Mouse (Mus musculus) bone marrow, adult 2 months (tissue): Measurements from ENCODE around the gene Mrln. TPM values are rescaled to one million over a fixed set of nuclear protein-coding genes. Genes with fewer than 3 reads are reported as not detected.
A peak's percentile ranks its signal among the peaks of the same experiment; 100 is the strongest.

Source experiments
- H3K27ac ChIP-seq: fragments of 200-500 bp; 2 replicates; pipeline ENCODE4 v1.5.1; 2012; ENCODE audit warnings: low read depth, mild to moderate bottlenecking, control low read depth, inconsistent platforms, low read length; ENCODE audit not compliant: control insufficient read depth, poor library complexity, insufficient read depth
- H3K4me1 ChIP-seq: fragments of 200-500 bp; 2 replicates; pipeline ENCODE4 v1.6.1; 2011; ENCODE audit warnings: low read length; ENCODE audit not compliant: control insufficient read depth, insufficient read depth
- H3K4me3 ChIP-seq: fragments of 200-500 bp; replicated peaks from 2 replicates; pipeline ENCODE3; 2011; ENCODE audit warnings: mild to moderate bottlenecking, low read depth, low read length, control low read depth; ENCODE audit not compliant: control insufficient read depth
- CTCF ChIP-seq: fragments of 200-500 bp; IDR thresholded peaks from 2 replicates; pipeline ENCODE4 v1.5.1; 2011; ENCODE audit warnings: low read length, control low read depth; ENCODE audit not compliant: control insufficient read depth, insufficient read depth
- POLR2A ChIP-seq: fragments of 200-500 bp; IDR thresholded peaks from 2 replicates; pipeline ENCODE4 v1.6.1; 2011; ENCODE audit warnings: low read depth, mild to moderate bottlenecking, control low read depth, low read length, borderline replicate concordance; ENCODE audit not compliant: control insufficient read depth
- WGBS: fragments of 180-500 bp; shearing (Covaris S2); methylation state at CpG from one replicate; pipeline ENCODE4 v1.1.7; 2018; 5-methylcytosine and 5-hydroxymethylcytosine counted together
- polyA plus RNA-seq: library from polyadenylated mRNA; stranded (reverse); fragments of >200 nt; gene quantifications from 2 replicates; pipeline ENCODE4 v1.2.4, GENCODE M21; 2011; ENCODE audit warnings: low replicate concordance; ENCODE audit not compliant: missing spikeins, insufficient read depth, insufficient read length

The Mrln gene
- polyA plus RNA-seq, 1 experiment = not detected

- TF ChIP-seq CTCF = peak; percentile 44; the same call in 1 of the 2 replicates
- no peak for TF ChIP-seq POLR2A
- Histone ChIP-seq H3K4me1 (no peaks in the 10 kb centered on the region; the same call in none of the 2 replicates), H3K4me3 (no peak overlapping the region), H3K27ac (no peak overlapping the region)
- WGBS = 58% methylated on average over 9 of the region's 9 CpGs
These were observed 18.3 kb upstream of the Mrln start for GRCm38 (mm10) chr10:70186136-70186535.

- H3K4me3 ChIP-seq = no peak overlapping the region
- WGBS = 58% methylated on average over 7 of the region's 7 CpGs
- TF ChIP-seq CTCF (no peak), POLR2A (no peak)
- H3K27ac ChIP-seq = no peak overlapping the region
- H3K4me1 ChIP-seq = no peaks in the 10 kb centered on the region; the same call in none of the 2 replicates
These were observed 17.9 kb upstream of the Mrln start for GRCm38 (mm10) chr10:70186586-70186985.

- Histone ChIP-seq H3K4me3 (no peak overlapping the region), H3K27ac (no peak overlapping the region), H3K4me1 (no peaks in the 10 kb centered on the region; the same call in 1 of the 2 replicates)
- 91% methylated on average over 13 of the region's 13 CpGs for WGBS
- TF ChIP-seq POLR2A (no peak), CTCF (no peak)
These were observed 14.6 kb upstream of the Mrln start for GRCm38 (mm10) chr10:70189864-70190263.

DNA sequence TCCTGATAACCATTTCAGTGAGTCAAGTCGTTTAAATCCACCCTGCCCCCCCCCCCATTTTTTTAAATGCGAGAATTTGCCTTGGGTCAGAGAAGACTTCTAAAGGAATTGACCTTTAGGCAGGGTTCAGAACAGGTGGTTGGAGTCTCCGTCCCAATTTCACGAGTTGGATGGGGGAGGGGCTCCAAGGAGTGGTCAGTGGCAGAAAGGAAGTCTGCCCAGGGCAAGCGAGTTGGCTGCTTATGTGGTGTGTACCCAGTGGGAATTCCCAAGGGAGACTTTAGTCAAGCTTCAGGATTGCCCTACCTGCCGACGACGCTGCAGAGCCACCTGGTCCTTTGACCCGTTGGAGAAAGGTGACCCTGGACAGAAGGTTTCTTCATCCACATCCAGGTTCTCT lies 10.2 kb upstream of the Mrln start:
- TF ChIP-seq POLR2A (no peak), CTCF (no peak)
- Histone ChIP-seq H3K4me3 (no peak overlapping the region), H3K27ac (no peak overlapping the region), H3K4me1 (peaks cover 2% of the 10 kb centered on the region; the same call in 1 of the 2 replicates)
- 84% methylated on average over 9 of the region's 9 CpGs for WGBS

GRCm38 (mm10) chr10:70195279-70195678 lies 9.2 kb upstream of the Mrln start:
- no peak overlapping the region for H3K4me3 ChIP-seq
- no peak overlapping the region for H3K27ac ChIP-seq
- H3K4me1 ChIP-seq = peaks cover 2% of the 10 kb centered on the region; the same call in 1 of the 2 replicates
- 1% methylated on average over 7 of the region's 7 CpGs for WGBS
- TF ChIP-seq CTCF (no peak), POLR2A (no peak)

DNA sequence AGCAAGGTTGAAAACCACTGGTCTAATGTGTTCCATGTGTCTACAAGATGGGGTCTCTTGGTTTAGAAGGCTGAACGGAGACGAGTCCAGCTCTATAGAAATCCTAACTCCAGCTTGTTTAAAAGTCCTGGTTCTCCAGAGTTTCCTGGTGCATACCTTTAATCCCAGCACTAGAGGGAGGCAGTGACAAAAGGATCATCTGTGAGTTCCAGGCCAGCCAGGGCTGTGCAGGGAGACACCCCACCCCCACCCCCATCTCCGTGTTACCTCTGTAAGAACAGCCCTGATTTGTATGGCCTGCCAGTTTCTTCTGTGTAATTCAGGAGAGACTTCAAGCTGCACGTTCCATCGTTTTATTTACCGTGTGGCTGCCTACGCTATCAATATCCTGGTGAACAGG lies 8.7 kb upstream of the Mrln start:
- H3K4me1 ChIP-seq = peaks cover 2% of the 10 kb centered on the region; the same call in 1 of the 2 replicates
- TF ChIP-seq POLR2A (no peak), CTCF (no peak)
- WGBS = 51% methylated on average over 7 of the region's 7 CpGs
- no peak overlapping the region for H3K4me3 ChIP-seq
- H3K27ac ChIP-seq = no peak overlapping the region

DNA sequence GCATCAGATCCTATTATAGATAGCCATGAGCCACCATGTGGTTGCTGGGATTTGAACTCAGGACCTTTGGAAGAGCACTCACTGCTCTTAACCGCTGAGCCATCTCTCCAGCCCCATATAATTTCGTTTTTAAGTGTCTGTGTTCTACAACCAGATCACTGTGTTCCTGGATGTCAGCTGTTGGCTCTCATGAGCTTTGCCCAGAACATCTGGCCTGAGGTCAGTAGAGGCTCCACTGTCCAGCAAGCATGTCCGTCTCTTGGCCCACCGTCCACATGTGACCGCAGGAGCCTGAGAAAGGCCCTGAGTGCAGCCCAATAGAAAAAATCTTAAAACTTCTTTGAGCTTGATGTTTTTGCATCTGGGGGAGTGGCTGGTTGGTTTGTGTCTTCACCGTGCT lies 7.8 kb upstream of the Mrln start:
- no peak overlapping the region for H3K4me3 ChIP-seq
- TF ChIP-seq CTCF (no peak), POLR2A (no peak)
- H3K4me1 ChIP-seq = peaks cover 2% of the 10 kb centered on the region; the same call in 1 of the 2 replicates
- 84% methylated on average over 6 of the region's 6 CpGs for whole genome bisulfite sequencing
- H3K27ac ChIP-seq = no peak overlapping the region

- H3K4me1 ChIP-seq = peaks cover 2% of the 10 kb centered on the region; the same call in 1 of the 2 replicates
- no peak overlapping the region for H3K27ac ChIP-seq
- TF ChIP-seq POLR2A = no peak
- TF ChIP-seq CTCF = no peak
- H3K4me3 ChIP-seq = no peak overlapping the region
- 84% methylated on average over 2 of the region's 2 CpGs for WGBS
These were observed 6.9 kb upstream of the Mrln start for GRCm38 (mm10) chr10:70197601-70198000.

DNA sequence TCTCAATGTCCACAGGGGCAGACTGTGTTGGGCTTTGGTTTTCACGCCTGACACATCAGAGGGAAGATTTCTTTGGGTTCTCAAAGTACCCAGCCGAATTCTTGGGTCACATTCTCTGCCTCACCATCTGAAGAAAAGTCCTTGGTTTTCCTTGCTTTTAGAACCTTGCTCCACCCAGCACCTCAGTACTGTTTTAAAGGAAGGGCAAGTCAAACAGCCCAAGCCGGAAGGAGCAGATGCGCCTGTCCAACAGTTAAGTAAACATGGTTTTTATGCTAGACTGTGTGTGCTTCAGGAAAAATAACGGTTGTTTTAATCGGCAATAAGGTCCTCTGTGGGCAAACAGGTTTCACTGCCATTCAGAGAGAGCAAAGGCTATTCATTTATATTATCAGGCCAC lies 6.5 kb upstream of the Mrln start:
- peaks cover 2% of the 10 kb centered on the region; the same call in 1 of the 2 replicates for H3K4me1 ChIP-seq
- H3K27ac ChIP-seq = no peak overlapping the region
- H3K4me3 ChIP-seq = no peak overlapping the region
- TF ChIP-seq CTCF = no peak
- TF ChIP-seq POLR2A = no peak
- WGBS = 55% methylated on average over 6 of the region's 6 CpGs
